Mouse (Mus musculus) cerebellum, postnatal 10 days (tissue): ENCODE results near the gene Abca16.

Experiments used
- DNase-seq, 2 experiments: peaks; one replicate each; pipeline ENCODE4 v3.0.0; 2021; ENCODE audit warnings: mixed read lengths in 2 of 2

Gene Abca16

GRCm38 (mm10) chr7:120409447-120409846, at the start of gene Abca16:
Gene Abca16, plus strand, starts transcription at chr7:120409647.
- DNase-seq, result no peak

- peak; percentile 39 to 56 for DNase-seq
Measured at GRCm38 (mm10) chr7:120361159-120361558, 48.3 kb upstream of the Abca16 start.

GRCm38 (mm10) chr7:120412391-120412790, 2.9 kb downstream of the Abca16 start:
- DNase-seq, result peak; percentile 12 to 18

- no peak for DNase-seq
Measured at GRCm38 (mm10) chr7:120426625-120427024, 17.2 kb downstream of the Abca16 start.

- DNase-seq, result no peak
Measured at GRCm38 (mm10) chr7:120431464-120431863, 22.0 kb downstream of the Abca16 start.

GRCm38 (mm10) chr7:120503891-120504662, 94.6 kb downstream of the Abca16 start:
- peak; percentile 60 to 72 for DNase-seq

- DNase-seq, result no peak
Measured at GRCm38 (mm10) chr7:120504663-120504979, 95.2 kb downstream of the Abca16 start.

GRCm38 (mm10) chr7:120534805-120535204, 125.4 kb downstream of the Abca16 start:
- no peak for DNase-seq

GRCm38 (mm10) chr7:120552479-120553180, 143.2 kb downstream of the Abca16 start:
- DNase-seq, result peak; percentile 31 to 32

GRCm38 (mm10) chr7:120553181-120553551, 143.7 kb downstream of the Abca16 start:
- DNase-seq, result peak in 1 of 2 experiments; percentile 9

- no peak for DNase-seq
Measured at GRCm38 (mm10) chr7:120567366-120567765, 157.9 kb downstream of the Abca16 start.

- no peak for DNase-seq
Measured at GRCm38 (mm10) chr7:120576520-120576919, 167.1 kb downstream of the Abca16 start.
